Mouse (Mus musculus): ENCODE results near the gene Raf1. TPM values are rescaled to one million over a fixed set of nuclear protein-coding genes. Genes with fewer than 3 reads are reported as not detected.

Gene Raf1
- total RNA-seq, 2 experiments from 2014 or later: 102 TPM

DNA sequence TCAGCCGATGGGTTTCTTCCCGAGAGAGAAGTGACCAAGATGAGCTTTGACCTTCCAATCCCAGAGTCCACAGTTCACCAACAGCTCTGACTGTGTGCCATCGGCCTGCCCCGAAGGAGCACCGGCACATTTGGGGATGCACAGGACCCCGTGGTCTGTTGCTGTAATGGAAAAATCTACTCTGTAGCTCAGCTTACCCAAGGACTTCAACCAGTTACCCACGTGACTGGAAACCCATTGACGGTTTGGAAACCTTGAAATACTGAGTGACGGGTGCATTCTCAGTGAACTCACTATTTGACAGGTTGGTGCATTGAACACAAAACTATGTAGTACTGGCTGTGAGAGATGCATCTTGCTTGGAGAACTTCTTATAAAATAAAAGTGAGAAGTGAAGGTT lies 98.5 kb downstream of the Raf1 start:
- DNase-seq (ENCODE audit: low spot score in 2 of 2): no peak

GRCm38 (mm10) chr6:115577407-115577806 lies 99.0 kb downstream of the Raf1 start:
- DNase-seq (ENCODE audit: low spot score in 2 of 2): no peak

GRCm38 (mm10) chr6:115574171-115574570 lies 102.3 kb downstream of the Raf1 start:
- DNase-seq (ENCODE audit: low spot score in 2 of 2): no peak

Other genes starting within 250 kb of the Raf1 start
- gene Tsen2, start 132.0 kb downstream of the Raf1 start, total RNA-seq (2021): 10 to 100 TPM; 18.1 to 22.9 TPM
- not detected for gene Mkrn2os, start 84.1 kb downstream of the Raf1 start, total RNA-seq (2021)
- 10 to 100 TPM; 33.5 to 37.0 TPM for gene Mkrn2, start 74.7 kb downstream of the Raf1 start, total RNA-seq (2021)
- 1 to 10 TPM in 1 of 2 experiments, under 1 TPM in 1; 0.88 to 1.2 TPM for gene Tmem40, start 85.8 kb upstream of the Raf1 start, total RNA-seq (2021)
- gene Cand2, start 97.9 kb upstream of the Raf1 start, total RNA-seq (2021): 1 to 10 TPM; 4.5 to 5.1 TPM
- 100 to 1,000 TPM; 500 to 526 TPM for gene Rpl32, start 132.1 kb upstream of the Raf1 start, total RNA-seq (2021)
- 1 to 10 TPM; 2.9 to 4.0 TPM for gene Efcab12, start 161.8 kb upstream of the Raf1 start, total RNA-seq (2021)
- 1 to 10 TPM; 5.0 to 5.8 TPM for gene Mbd4, start 176.7 kb upstream of the Raf1 start, total RNA-seq (2021)
- gene Ift122, start 176.8 kb upstream of the Raf1 start, total RNA-seq (2021): 10 to 100 TPM; 23.8 to 24.7 TPM